Mouse (Mus musculus) liver, adult 2 months (tissue): ENCODE measurements around the gene Olfr149. TPM values are rescaled to one million over a fixed set of nuclear protein-coding genes. Genes with fewer than 3 reads are reported as not detected.
A peak's percentile ranks its signal among the peaks of the same experiment; 100 is the strongest.
"Not testable (repeated sequence)": the region's sequence is repeated elsewhere in the genome, so short reads cannot be mapped to it uniquely, and the experiment has no call there.

Experiments used
- DNase-seq: peaks from one replicate; pipeline ENCODE4 v3.0.0-alpha.2; 2011; ENCODE audit warnings: low read depth, low spot score; ENCODE audit errors: extremely low read depth
- H3K27ac ChIP-seq: fragments of 200-500 bp; replicated peaks from 2 replicates; pipeline ENCODE4 v1.5.1; 2012; ENCODE audit warnings: low read depth, mild to moderate bottlenecking, control low read depth, inconsistent platforms, low read length; ENCODE audit not compliant: insufficient read depth
- H3K27me3 ChIP-seq: fragments of 200-500 bp; 2 replicates; pipeline ENCODE4 v1.6.1; 2012; ENCODE audit warnings: mild to moderate bottlenecking, moderate library complexity, low read length, inconsistent platforms; ENCODE audit not compliant: control insufficient read depth, insufficient read depth
- H3K36me3 ChIP-seq: fragments of 200-500 bp; 2 replicates; pipeline ENCODE4 v1.6.1; 2012; ENCODE audit warnings: low read length, inconsistent platforms; ENCODE audit not compliant: control insufficient read depth, insufficient read depth
- H3K4me1 ChIP-seq: fragments of 200-500 bp; 2 replicates; pipeline ENCODE4 v1.6.1; 2011; ENCODE audit warnings: low read length; ENCODE audit not compliant: control insufficient read depth, insufficient read depth
- H3K4me3 ChIP-seq: fragments of 200-500 bp; 2 replicates; pipeline ENCODE4 v1.5.1; 2011; ENCODE audit warnings: low read depth, mild to moderate bottlenecking, control low read depth, low read length, moderate library complexity; ENCODE audit not compliant: insufficient read depth
- H3K79me2 ChIP-seq: fragments of 200-500 bp; 2 replicates; pipeline ENCODE4 v1.6.1; 2012; ENCODE audit warnings: inconsistent platforms, mild to moderate bottlenecking, low read length, moderate library complexity; ENCODE audit not compliant: control insufficient read depth, insufficient read depth
- H3K9ac ChIP-seq: fragments of 200-500 bp; 2 replicates; pipeline ENCODE4 v1.6.1; 2012; ENCODE audit warnings: low read depth, mild to moderate bottlenecking, control low read depth, inconsistent platforms, low read length
- CTCF ChIP-seq: fragments of 200-500 bp; IDR thresholded peaks from 2 replicates; pipeline ENCODE4 v1.5.1; 2011; ENCODE audit warnings: low read depth, low read length, control low read depth
- POLR2A ChIP-seq: fragments of 200-500 bp; IDR thresholded peaks from 2 replicates; pipeline ENCODE4 v1.6.1; 2011; ENCODE audit warnings: low read length, control low read depth; ENCODE audit not compliant: insufficient read depth; ENCODE audit errors: extremely low read depth
- WGBS: fragments of 180-500 bp; shearing (Covaris S2); methylation state at CpG from one replicate; pipeline ENCODE4 v1.1.7; 2018; 5-methylcytosine and 5-hydroxymethylcytosine counted together
- polyA plus RNA-seq: library from polyadenylated mRNA; depleted of rRNA; stranded (reverse); fragments of >200 nt; gene quantifications from 2 replicates; pipeline ENCODE4 v1.2.3, GENCODE M21; 2012
- total RNA-seq: library from RNA; depleted of rRNA; stranded (reverse); fragments of >200 nt; gene quantifications from 2 replicates; pipeline ENCODE4 v1.2.3, GENCODE M21; 2014

Gene Olfr149
- total and polyA plus RNA-seq, 2 experiments = not detected

DNA sequence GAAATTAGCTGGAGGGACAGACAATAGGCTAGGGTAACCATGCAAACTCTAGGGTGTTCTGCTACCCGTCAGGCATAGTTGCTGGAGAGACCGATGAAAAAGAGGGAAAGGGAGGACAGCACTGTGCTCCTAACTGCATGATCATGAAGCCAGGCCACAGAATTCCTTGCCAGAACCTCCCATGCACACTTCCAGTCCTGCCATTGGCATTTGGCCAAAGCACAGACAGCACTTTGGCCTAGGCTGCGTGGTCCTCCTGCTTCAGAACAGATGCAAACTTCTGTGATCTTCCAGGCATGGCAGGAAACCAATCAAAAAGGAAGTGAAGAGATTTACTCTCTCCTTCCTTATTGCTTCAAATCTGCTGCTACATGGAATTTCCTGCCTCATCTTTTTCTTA lies 2.0 kb upstream of the Olfr149 start:
- 61% methylated on average over 3 of the region's 3 CpGs for WGBS
- no peak for TF ChIP-seq POLR2A
- TF ChIP-seq CTCF = no peak
- no peaks in the 10 kb centered on the region for H3K36me3 ChIP-seq

DNA sequence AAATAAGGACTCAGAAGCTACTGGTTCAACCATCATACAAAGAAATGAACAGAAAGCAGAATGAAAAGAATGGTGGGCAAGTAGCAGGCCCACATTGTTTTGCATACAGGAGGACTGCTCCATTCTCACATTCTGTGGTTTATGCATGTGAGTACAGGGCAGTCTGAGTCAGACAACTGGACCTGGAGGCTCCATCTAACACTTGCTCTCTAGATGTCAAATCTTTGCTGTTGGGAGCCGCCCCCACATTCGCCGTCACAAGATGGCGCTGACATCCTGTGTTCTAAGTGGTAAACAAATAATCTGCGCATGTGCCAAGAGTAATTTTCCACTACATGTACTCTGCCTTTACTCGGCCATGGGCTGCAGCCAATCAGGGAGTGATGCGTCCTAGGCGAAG lies 5.8 kb downstream of the Olfr149 start:
- 83% methylated on average over 8 of the region's 8 CpGs for WGBS
- not testable (repeated sequence) for H3K4me1 ChIP-seq, H3K27ac ChIP-seq, H3K36me3 ChIP-seq, H3K9ac ChIP-seq, H3K27me3 ChIP-seq, H3K79me2 ChIP-seq, DNase-seq, H3K4me3 ChIP-seq

More for the DNA sequence above, 2.0 kb upstream of the Olfr149 start:
- Histone ChIP-seq H3K27ac (no peak overlapping the region), H3K9ac (no peak overlapping the region), H3K4me1 (no peaks in the 10 kb centered on the region), H3K79me2 (no peaks in the 10 kb centered on the region), H3K27me3 (no peaks in the 10 kb centered on the region), H3K4me3 (no peak overlapping the region)
- DNase-seq = peak; percentile 13

- no peak for TF ChIP-seq POLR2A
- no peak for TF ChIP-seq CTCF
- DNase-seq = no peak
- H3K4me3 ChIP-seq = no peak overlapping the region
- H3K27ac ChIP-seq = no peak overlapping the region
- H3K27me3 ChIP-seq = no peaks in the 10 kb centered on the region
- 62% methylated on average over 2 of the region's 2 CpGs for WGBS
- H3K4me1 ChIP-seq = no peaks in the 10 kb centered on the region
- no peaks in the 10 kb centered on the region for H3K36me3 ChIP-seq
- no peak overlapping the region for H3K9ac ChIP-seq
- no peaks in the 10 kb centered on the region for H3K79me2 ChIP-seq
Observed at GRCm38 (mm10) chr9:39679280-39679679, 27.6 kb downstream of the Olfr149 start.

GRCm38 (mm10) chr9:39678557-39678956 lies 28.4 kb downstream of the Olfr149 start:
- Histone ChIP-seq H3K4me3 (no peak overlapping the region), H3K79me2 (no peaks in the 10 kb centered on the region), H3K27ac (no peak overlapping the region), H3K27me3 (no peaks in the 10 kb centered on the region), H3K9ac (no peak overlapping the region), H3K4me1 (no peaks in the 10 kb centered on the region), H3K36me3 (no peaks in the 10 kb centered on the region)
- TF ChIP-seq CTCF = no peak
- no peak for TF ChIP-seq POLR2A
- no peak for DNase-seq
- 81% methylated on average over 2 of the region's 2 CpGs for WGBS

GRCm38 (mm10) chr9:39674820-39675219 lies 32.1 kb downstream of the Olfr149 start:
- TF ChIP-seq CTCF (no peak), POLR2A (no peak)
- H3K4me3 ChIP-seq = no peak overlapping the region
- H3K27ac ChIP-seq = no peak overlapping the region
- H3K27me3 ChIP-seq = no peaks in the 10 kb centered on the region
- H3K4me1 ChIP-seq = no peaks in the 10 kb centered on the region
- H3K36me3 ChIP-seq = no peaks in the 10 kb centered on the region
- H3K79me2 ChIP-seq = no peaks in the 10 kb centered on the region
- no peak overlapping the region for H3K9ac ChIP-seq
- WGBS = 72% methylated on average over 2 of the region's 2 CpGs
- no peak for DNase-seq

DNA sequence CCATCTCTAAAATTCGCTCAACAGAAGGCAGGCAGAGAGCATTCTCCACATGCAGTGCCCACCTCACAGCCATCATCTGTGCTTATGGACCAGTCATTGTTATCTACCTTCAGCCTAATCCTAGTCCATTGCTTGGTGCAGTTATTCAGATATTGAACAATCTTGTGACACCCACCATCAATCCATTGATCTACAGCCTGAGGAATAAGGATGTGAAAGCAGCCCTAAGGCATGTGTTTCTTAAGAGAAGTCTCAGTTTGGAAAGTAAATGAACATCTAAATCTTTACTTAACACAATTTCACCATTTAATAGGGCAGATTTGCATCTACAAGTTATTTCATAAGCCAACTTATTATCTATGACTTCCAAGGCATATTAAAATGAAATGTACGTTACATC lies 37.2 kb downstream of the Olfr149 start:
- 67% methylated on average over 2 of the region's 2 CpGs for WGBS
- Histone ChIP-seq H3K9ac (no peak overlapping the region), H3K4me3 (no peak overlapping the region), H3K4me1 (no peaks in the 10 kb centered on the region), H3K27ac (no peak overlapping the region), H3K27me3 (no peaks in the 10 kb centered on the region), H3K36me3 (no peaks in the 10 kb centered on the region), H3K79me2 (no peaks in the 10 kb centered on the region)
- no peak for DNase-seq
- TF ChIP-seq POLR2A (no peak), CTCF (no peak)
